Mouse (Mus musculus) common myeloid progenitor, adult 5-6 weeks (primary cell): ENCODE data around the gene Clstn2. TPM values are rescaled to one million over a fixed set of nuclear protein-coding genes. Genes with fewer than 3 reads are reported as not detected.

Experiments used
- ATAC-seq: replicated peaks from 2 replicates; pipeline ENCODE4 v1.8.0; 2016; ENCODE audit warnings: low read depth, mild to moderate bottlenecking, moderate TSS enrichment, inconsistent platforms; ENCODE audit not compliant: poor library complexity, severe bottlenecking
- total RNA-seq: library from RNA; stranded (forward); fragments of 200-1000, 187-1606 nt; gene quantifications from 2 replicates; pipeline ENCODE4 v1.2.3, GENCODE M21; 2017

The Clstn2 gene
- not detected in 2 replicates for total RNA-seq

DNA sequence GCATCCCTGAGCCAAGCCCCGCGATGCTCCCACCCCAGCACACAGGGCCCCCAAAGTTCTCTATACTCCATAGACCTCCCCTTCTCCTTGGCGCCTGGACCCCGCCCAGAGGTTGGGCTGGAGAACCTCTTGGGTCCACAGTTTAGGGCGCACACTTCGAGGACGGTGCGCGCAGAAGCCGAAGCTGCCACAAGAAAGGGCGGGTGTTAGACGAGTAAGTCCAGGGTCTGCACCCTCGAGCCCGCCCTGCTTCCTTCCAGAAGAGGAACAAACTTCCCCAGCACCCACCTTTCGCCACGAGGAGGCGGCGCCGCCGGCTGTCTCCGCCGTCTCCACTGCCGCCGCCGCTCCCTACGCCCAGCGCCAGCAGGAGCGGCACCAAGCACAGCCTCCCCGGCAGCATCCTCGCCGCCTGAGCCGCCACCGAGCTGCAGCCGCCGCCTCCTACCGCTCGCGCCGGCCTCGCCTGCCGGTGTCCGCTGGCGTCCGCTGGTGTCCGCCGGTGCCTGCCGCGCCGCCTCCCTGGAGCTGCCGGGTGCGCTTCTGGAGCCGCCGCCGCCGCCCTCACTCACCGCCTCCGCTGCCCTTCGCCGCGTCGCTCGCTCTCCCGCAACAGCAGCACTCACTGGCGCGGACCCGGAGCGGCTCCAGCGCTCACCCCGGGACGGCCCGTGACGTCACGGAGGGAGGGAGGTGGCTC, at the start of gene Clstn2:
Gene Clstn2, minus strand, starts transcription at position 609 of the 700 bp plus-strand sequence.
- ATAC-seq, result peak; percentile 51

DNA sequence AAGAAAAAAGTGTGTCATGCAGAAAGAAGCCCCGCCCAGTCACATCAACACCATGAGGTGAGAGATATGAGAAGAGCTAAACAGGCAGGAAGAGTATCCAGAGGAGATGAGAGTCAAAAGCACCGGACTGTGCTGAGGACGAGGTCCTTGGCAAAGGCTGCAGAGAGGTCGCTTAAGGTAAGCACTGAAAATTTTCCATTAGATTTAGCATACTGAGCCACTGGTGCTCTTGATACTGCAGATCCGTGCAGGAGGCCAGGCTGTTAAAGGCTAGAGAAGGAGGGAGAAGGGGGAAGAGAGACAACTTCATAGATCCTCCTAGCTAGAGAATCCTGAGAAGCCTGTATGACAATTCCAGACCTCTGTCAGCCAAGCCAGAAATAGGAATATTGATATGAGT, 34.8 kb upstream of the Clstn2 start:
- ATAC-seq, result no peak

DNA sequence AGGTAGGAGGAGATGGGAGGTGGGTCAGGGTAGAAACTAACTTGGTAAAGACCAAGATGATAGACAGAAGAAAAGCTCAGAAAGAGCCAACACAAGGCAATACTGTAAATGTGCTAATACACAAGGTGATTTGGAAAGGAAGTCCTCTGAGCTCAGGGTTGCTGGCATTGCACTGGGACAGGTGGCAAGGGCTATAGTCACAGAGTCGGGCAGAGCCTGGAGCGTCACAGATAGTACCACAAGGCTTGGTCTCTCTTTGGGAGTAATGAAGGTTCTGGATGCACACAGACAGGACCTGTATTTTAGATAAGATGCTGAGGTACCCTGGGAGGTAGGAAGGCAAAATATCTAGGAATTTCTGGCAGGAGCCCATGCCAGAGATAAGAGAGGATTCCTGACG, 28.7 kb upstream of the Clstn2 start:
- ATAC-seq, result no peak

DNA sequence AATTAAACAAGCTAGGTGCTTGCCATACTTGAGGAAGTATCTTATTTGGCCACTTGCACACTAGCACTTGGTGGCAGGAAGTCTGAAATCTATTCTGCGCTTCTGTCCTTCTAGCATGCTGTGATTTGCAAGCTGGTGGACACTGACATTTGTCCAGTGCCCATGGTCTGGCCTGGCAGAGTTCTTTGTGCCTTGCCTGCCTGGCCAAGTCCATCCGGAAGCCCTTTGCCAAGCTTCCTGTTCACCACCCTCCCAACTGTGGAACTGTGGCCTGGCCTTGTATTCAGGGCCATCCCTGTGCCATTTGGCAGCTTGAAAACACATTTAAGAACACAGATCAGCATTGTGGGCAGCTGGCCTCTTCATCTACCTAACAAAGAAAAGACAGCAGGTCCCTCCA, 24.3 kb upstream of the Clstn2 start:
- ATAC-seq, result no peak

DNA sequence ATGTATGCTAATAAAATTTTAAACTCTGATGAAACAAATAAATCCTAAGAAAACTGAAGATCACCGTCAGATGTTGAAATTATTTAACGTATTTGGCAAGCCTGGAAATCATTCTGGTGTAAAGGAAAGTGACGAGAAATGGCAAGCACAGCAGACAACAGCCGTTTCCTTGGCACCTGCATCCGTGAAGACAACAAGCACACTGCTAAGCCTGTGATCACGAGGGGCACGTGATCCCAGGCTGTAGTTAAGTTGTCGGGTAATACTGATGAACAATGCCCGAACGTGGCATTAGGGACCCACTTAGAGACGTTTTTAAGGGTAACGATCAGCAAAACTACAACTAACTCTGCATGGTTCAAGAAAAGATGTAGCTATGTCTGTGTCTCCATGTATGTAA, 18.4 kb upstream of the Clstn2 start:
- ATAC-seq, result no peak

DNA sequence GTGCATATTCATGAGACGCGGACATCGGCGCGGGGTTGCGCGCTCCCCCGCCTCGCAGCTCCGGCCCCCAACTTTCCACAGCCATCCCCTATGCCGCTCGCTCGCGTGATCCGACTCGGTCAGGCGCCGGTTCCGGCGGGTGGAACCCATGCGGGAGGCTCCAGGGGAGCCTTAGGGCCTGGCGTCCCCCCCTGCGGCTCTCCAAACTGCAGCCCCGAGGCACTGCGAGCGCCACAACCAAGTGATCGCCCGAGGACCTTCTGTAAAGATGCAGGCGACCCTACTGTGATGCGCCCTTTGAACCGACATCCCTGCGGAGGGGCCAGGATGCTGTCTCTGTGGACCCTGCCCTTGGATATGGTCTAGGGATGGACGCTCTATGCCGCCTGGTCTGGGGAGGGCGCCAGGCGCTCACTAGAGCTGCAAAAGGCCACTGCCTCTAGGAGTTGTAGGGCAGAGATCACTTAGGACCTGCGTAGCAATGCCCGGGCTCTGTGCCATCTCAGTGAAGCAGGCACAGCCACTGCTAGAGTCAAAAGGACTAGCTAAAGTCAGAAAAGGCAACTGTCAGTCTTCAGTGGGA, 383 bp upstream of the Clstn2 start:
- ATAC-seq, result 0 out of 2 replicates have a peak, but pooled peaks have one; percentile 10

DNA sequence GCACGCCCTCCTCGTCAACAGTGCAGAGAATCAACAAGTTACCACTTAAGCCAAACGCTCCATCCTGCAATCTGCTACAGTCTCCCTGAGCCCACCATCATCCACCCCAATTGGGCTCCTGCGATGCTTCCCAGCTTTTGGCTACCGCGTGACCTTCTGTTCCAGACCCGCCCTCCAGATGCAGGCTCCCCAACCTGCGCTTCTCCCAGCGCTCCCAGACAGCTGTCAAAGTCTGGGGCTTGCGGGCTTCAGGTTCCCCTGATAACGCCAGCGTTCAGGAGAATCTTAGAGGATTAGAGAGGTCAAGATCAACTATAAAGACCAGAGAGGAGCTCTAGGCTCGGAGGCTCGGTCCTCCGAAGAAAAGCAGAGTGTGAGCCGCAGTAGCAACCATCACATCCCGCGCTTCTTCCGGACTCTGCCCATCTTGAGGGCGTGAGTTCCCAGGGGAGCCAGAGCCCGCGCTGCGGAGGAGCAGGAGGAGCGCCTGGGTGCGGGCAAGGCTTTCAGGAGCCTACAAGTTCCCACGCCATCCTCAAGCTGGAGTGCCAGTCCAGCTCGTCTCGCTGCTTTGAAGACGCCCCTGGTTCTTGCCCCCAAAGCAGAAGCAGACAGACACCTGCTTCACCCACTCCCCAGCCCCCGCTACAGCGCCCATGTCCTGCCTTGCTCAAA, 946 bp downstream of the Clstn2 start:
- ATAC-seq, result no peak

DNA sequence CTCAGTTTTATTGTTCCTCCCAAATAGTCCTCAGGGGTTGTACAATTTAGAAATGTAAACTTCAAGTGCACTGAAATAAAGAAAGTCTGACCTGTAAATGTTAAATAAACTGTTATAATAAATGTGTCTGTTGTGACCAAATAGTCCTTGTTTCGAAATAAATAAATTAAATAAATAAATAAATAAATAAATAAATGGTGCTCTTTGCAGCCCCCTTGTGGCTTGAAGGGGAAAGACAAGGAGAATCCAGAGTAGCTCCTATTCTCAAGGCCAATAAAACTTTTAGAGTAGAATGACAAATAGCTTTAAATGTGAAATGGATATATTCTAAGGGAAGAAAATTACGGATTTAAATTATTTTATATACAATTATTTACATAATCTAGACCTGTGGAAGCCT, 2.3 kb downstream of the Clstn2 start:
- ATAC-seq, result no peak

DNA sequence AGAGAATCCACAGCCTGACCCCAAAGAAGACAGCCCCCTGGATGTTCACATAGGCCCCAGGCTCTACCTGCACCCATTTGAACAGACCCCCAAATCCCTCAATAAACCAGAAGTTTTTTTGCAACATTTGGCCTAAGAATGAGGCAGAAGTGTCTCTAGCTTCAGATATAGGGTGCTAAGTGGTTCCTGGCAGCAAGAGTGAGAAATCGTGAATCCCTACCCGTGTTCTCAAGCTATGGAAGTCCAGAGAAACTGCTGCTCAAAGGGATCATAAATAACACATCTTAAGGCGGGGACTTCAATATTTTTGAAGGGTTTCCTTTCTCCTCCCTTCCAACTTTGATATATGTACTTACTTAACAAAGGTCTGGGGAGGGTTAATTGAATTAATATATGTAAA, 7.4 kb downstream of the Clstn2 start:
- ATAC-seq, result no peak

DNA sequence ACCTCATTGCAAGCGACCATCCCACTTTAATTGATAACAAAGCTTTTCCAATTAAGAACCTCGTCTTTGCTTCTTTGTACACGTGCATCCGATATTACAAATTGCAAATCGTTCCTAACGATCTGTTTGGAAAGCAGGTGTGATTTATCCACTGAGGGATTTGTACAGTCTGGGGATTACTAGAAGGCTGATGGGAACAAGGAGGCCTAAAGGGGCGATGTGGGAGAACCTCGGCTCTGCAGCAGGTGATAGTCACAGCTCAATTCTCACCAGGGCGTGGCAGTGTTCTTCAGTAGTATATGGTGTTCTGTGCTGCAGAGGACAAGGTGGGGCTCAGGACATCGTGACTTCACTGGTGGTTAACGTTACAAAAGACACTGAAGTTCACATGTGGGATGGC, 9.9 kb downstream of the Clstn2 start:
- ATAC-seq, result no peak

DNA sequence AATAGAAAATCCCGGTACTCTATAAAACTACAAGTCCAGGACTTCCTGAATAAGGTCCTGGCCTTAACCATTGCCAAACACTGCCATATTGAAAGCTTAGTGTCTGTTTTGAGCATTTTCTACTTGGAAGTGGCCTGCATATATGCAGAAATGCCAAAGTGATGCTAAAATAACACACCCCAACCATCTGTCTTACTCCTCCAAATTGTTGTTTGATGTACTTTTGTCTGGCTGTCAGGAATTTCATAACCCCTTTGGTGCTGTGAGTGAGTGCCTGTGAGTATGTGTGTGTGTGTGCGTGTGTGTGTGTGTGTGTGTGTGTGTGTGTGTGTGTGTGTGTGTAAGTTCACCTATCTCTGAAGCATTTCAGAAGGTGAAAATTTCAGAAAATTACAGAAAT, 13.1 kb downstream of the Clstn2 start:
- no peak for ATAC-seq

DNA sequence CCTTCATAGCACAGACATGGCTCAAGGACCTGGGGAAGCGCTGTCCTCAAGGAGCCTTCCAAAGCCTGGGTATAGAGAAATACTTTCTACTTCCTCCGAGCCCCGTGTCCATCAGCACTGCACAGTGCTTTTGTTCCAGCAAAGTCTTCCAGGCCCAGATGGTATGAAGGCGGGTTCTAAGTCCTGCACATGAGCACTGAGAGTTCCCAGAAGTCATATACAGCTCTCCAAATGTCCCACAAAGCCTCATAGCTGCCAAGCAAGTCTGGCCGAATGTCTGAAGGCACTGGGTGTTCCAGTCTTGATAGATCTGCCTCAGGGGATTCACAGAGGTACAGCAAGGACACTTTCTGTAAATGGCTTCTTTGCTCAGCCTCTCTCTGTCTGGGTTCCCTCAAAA, 14.3 kb downstream of the Clstn2 start:
- no peak for ATAC-seq

DNA sequence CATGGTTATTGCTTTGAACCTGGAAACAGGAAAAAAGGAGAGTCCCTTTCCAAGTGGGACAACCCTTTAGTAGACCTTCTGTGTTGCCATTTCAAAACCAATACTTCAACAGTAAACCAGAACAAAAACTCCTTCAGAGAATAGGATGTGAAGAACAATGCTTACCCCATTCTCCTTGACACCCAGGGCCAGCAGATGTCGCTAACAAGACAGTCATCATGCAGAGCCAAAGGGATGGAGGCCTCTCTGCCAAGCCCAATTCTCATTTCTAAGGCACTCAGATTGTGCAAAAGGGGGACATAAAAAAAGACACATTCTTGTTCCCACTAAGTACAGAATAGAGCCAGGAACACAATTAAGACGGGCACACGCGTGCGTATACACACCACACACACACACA, 16.4 kb downstream of the Clstn2 start:
- ATAC-seq, result no peak

DNA sequence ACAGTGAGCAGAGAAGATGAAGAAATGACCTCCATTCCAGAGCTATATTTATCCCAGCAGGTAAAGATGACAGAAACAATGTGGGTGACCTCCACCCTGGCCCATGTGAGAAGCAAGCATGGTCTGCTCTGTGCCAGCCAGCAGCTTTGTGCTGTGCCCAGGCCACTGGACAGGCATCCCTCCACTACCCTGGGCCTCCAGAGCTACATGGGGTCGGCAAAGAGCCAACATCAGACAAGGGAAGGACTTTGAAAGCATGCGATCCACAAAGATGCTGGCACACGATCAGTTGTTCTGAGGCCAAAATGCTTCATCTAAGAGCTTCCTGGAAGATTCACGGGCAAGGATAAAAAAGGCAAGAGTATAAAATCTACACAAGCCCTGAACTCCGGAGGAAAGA, 36.6 kb downstream of the Clstn2 start:
- no peak for ATAC-seq

DNA sequence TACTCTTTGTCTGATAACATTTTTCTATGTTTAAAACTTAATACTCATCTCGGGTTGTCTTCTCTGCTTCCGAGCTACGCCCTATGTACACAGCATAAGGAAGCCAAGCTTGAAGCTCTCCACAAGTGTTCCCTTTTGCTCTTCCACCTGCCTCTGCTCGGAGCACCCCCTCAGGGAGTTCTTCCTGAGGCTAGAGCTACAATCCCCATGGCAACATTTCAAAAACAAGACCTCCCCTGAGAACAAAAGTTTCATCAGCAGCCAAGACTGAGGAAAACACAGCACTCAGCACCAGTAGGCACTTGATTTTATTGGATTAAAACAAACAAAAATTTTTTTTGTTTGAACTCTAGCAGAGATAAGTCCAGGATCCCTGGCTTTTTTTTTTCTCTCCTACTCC, 37.3 kb downstream of the Clstn2 start:
- no peak for ATAC-seq

DNA sequence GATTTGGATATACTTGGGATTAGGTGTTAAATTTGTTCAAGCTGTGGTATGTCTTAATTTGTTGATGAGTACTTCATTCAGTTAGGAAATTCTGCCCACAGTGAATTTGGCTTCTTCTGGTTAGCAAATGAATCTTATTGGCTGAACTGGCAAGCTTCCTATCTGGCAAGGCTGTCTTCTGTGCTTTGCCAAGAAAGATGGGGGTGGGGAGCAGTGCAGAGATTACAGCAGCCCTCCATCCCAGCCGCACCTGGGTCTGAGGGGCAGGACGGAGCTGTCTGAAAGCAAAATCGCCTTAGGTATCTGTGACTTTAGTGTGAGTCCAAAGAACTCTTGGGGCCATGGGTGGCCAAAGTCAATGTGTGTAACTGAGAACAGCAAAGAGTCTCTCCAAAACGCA, 40.9 kb downstream of the Clstn2 start:
- ATAC-seq, result no peak

DNA sequence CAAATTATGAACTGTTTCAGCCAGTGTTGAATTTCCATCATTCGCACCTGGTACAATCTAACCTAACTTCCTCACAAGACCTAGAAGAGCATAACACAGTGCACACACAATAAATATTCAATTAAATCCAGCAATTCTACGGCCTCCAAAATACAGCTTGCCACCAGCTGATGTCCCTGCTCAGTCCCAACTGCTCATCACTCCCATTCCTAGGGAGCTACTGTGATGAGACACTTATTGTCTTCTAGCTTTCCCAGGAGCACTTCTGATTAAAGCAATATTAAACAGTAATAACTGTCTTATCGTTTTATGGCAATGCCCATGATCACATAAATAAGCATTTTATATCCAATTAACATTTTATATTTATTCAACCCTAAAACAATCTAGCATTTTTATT, 55.6 kb downstream of the Clstn2 start:
- no peak for ATAC-seq

DNA sequence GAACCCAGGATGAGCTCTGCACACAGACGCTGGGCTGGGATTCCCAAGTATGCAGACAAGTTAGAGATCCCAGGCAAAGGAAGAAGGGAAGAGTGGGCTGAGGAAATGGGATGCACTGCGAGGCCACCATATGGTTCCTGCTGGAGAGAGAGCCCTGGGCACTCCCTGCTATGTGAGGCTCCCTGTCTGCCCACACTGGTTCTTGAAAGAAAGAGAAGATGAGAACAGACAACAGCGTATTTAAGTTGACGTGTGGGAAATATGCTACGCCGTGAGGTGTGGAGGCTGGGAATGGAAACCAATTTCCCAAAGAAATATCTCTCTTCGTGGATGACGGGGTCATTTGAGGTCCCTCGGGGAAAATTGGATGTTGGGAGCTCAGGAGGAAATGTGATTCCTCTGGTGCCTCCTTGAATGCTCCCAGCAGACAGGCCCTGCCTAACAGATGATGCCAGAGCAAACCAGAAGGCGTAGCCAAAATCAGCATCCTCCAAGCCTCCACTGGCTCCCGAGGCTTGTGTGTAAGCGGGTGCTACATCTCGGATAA, 58.1 kb downstream of the Clstn2 start:
- no peak for ATAC-seq

DNA sequence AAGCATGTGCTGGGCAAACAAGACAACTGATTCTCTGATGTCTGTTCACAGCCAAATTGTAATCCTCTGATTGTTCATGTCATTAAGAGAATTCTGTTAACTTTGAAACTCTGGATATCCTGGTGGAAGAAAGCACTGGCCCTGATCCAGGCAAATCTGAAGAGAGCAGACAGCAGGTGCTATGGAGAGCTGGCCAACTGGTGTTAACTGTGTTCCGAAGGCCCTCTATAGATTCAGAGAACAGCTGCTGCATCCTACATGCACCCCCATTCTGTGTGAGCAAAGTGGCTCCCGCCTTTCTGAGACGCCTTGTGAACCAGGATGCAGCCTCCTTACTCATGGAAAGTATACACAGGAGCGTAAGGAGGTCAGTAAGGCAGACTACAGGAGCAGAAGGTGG, 66.3 kb downstream of the Clstn2 start:
- ATAC-seq, result no peak

DNA sequence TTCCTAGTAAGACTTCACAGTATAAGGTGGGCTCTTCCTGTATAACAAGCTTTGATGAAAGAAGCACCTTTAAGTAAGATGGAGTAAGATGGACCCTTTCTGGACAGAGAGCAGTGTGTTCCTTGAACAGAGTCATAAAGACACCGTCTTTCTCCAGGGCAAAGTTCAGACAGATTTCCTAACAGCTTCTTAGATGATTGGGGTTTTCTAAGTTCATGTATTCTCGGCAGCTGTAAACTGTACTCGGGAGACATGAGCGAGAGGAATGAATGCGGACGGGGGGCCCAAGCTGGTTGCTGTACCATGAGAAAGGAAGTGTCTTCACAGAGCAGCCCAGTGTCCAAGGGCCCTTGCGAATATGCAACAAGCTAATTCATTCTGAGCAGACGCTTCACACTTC, 75.5 kb downstream of the Clstn2 start:
- ATAC-seq, result no peak

DNA sequence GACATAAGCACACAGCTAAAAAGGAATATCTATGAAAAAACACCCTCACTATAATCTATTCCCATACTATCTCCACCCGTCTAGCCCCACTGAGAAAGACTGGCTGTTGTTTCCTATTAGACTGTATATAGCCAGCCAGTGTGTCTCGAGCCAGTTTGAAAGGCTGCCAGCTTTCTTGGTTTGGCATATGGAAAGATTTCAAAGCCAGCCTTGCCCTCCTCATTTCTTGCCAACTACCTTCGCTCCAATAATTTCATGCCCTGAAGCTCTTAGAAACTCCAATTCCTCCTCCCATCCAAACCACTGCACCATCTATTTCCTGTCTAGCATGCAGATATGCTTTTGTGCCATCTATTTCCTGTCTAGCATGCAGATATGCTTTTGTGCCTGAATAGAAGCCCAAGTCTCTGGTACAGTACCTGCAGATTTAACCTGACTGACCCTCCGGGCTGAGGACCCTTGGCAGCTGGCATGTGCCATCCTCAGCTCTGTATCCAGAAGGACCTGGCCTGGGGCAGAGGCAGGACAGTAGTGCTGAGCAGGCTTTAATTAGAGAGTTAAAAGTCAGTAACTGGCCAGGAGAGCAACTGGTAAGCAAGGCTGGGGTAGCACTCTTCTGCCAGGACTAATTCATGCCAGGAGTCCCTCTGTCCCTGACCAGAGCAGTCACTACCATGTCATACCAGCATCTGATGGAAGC, 76.4 kb downstream of the Clstn2 start:
- no peak for ATAC-seq
